Mouse (Mus musculus) monocyte, adult 2 months (primary cell): ENCODE results near the gene Nup54.
A peak's percentile ranks its signal among the peaks of the same experiment; 100 is the strongest.

ENCODE experiments used
- DNase-seq, 2 experiments: peaks; one replicate each; pipeline ENCODE4 v3.0.0; 2022; ENCODE audit warnings: low spot score in 2 of 2, low read depth in 1 of 2

Gene Nup54

DNA sequence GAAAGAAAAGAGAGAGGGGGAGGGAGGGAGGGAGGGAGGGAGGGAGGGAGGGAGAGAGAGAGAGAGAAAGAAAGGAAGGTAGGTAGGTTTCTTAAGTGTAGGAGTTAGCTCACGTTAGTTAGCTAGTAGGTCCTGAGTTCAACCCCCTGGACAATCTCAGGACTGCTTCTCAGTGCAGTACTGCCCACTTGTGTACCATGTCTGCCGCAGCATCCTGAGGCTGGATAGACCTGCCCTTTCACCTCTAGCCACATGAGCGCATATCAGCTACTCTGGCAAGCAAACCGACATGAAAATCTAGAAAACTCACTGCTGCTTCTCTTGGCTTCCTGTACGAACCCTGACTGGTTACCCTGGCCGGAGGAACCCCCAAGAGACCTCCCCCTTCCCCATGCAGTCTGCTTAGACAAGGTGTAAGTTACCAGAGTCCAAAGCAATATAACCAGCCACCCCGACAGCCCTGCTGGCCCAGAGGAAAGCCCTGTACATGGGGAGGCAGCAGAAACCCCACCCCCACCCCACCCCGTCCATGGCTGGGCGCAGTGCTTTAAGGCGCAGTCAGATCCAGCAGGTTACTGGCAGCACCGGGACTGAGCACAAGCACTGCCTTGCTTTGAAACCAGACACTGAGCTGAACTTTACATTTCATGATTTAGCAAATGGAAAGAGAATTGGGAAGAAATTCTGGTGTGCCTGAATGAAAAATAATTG lies 21.6 kb downstream of the Nup54 start:
- DNase-seq: no peak

GRCm38 (mm10) chr5:92411461-92412140 lies 23.4 kb downstream of the Nup54 start:
- no peak for DNase-seq

DNA sequence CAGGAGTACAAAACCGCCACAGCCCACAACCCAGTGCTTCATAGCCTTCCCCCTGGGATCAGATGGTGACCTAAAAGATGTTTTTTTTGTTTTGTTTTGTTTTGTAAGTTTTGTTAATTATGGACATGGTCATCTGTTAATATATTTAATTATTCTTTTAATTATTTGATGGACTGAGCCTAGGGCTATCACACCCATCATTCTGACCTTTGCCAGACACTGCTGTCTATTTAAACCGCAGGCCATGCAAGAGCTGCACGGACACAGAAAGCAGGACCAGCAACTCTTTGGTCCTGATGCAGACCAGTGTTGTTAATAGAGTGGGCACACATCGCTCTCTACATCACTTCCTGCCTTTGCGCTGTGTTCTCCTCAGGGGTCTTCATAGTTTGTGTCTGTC lies 24.5 kb downstream of the Nup54 start:
- DNase-seq: no peak

- no peak for DNase-seq
Observed at GRCm38 (mm10) chr5:92409361-92410155, 25.5 kb downstream of the Nup54 start.

- DNase-seq: no peak
Observed at GRCm38 (mm10) chr5:92404400-92404678, 30.7 kb downstream of the Nup54 start.

- no peak for DNase-seq
Observed at GRCm38 (mm10) chr5:92403562-92404399, 31.2 kb downstream of the Nup54 start.

DNA sequence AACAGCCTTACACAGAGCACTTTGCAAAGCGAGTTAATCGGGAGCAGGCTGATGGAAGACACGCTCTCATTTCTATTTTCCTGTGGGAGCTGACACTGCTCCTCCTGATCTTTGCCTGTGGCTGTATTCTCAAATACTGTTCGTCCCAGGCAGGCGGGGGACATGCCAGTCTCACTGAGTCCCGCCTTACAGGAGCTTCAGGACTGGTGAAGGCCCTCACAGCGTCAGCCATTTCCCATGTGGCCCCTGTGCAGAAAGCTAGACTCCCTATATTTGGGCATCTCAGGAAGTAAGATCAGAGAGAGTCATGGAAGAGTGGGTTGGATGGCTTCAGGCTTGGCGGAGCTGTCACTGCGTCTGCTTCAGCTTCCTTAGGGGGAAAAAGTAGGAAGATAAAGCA lies 32.2 kb downstream of the Nup54 start:
- no peak for DNase-seq

DNA sequence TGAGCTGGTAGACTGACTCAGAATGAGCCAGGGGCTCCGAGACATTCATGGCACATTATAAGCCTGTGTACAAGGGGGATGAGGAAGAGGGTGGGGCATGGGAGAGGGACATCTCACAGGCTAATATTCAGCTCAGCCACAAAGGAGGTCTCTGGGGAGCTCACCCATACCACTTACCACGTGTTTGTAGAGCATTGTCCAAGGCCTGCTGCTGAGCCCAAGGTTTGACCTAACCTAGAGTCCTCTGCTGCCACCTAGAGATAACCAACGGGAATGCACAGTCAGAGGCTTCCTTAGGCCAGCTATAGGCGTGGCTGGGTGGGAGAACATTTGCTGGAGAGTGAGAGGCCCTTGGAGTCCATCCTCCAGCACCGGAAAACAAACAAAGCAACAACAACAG lies 36.9 kb downstream of the Nup54 start:
- DNase-seq: peak; percentile 37 to 49

GRCm38 (mm10) chr5:92396476-92396875 lies 38.5 kb downstream of the Nup54 start:
- DNase-seq: no peak

GRCm38 (mm10) chr5:92395764-92396163 lies 39.3 kb downstream of the Nup54 start:
- no peak for DNase-seq

- no peak for DNase-seq
Observed at GRCm38 (mm10) chr5:92393863-92394262, 41.2 kb downstream of the Nup54 start.

DNA sequence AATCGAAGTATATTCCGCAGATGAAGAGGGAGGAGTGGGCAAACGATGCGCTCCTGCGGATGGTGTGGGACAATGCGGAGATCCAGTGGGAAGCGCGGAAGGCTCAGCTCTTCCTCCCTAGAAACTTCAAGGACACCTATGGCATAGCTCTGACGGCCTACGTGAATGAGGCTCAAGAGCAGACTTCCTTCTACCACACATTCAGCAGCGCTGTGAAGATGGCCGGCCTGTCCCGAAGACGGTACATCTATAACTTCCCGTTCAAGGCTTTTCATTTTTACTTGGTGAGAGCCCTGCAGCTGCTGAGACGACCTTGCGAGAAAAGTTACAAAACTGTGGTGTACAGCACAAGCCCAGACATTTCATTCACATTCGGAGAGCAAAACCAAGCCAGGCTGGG lies 42.5 kb downstream of the Nup54 start:
- no peak for DNase-seq

DNA sequence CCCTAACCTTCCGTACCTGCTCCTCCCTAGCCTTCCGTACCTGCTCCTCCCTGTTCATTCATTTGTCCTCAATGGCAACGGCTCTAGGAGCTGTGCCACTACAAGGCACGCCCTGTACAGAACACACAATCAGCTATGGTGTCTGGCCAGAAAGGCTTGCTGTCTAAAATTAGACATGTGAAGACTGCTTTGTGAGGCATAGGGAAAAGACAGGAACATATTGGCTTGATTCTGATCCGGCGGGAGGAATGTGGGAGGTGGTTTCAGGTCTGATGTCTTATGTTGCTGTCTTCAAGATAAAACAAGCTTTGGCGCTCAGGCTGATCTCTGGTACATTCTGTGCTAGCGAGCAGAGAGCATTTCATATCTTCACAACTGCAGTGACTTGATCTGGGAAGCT lies 44.4 kb downstream of the Nup54 start:
- no peak for DNase-seq

GRCm38 (mm10) chr5:92389977-92390376 lies 45.0 kb downstream of the Nup54 start:
- DNase-seq: no peak

GRCm38 (mm10) chr5:92387433-92387832 lies 47.6 kb downstream of the Nup54 start:
- DNase-seq: no peak

DNA sequence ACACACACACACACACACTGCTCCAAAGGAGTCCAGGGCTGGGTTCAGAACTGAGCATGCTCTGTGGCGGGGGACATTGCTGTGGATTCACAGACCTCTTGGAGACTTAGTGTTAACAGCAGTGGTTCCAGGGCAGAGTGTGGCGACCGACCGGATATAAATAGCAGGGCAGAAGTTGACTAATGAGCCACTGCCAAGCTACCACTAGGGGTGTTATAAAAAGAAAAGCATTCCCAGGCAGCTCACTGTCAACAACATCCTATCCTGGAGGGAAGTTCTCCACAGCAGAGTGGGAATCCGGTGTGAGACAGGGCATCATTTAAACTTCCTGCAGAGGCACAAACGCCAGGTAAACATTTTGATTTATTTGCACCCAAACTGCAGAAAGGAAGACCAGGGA lies 48.4 kb downstream of the Nup54 start:
- DNase-seq: no peak

GRCm38 (mm10) chr5:92386102-92386501 lies 48.9 kb downstream of the Nup54 start:
- no peak for DNase-seq

GRCm38 (mm10) chr5:92384855-92385254 lies 50.2 kb downstream of the Nup54 start:
- no peak for DNase-seq

GRCm38 (mm10) chr5:92383747-92384146 lies 51.3 kb downstream of the Nup54 start:
- no peak for DNase-seq

- no peak for DNase-seq
Observed at GRCm38 (mm10) chr5:92382349-92382679, 52.7 kb downstream of the Nup54 start.

GRCm38 (mm10) chr5:92381550-92382348 lies 53.3 kb downstream of the Nup54 start:
- DNase-seq: peak in 1 of 2 experiments; percentile 55
